In the genomic region with DNA sequence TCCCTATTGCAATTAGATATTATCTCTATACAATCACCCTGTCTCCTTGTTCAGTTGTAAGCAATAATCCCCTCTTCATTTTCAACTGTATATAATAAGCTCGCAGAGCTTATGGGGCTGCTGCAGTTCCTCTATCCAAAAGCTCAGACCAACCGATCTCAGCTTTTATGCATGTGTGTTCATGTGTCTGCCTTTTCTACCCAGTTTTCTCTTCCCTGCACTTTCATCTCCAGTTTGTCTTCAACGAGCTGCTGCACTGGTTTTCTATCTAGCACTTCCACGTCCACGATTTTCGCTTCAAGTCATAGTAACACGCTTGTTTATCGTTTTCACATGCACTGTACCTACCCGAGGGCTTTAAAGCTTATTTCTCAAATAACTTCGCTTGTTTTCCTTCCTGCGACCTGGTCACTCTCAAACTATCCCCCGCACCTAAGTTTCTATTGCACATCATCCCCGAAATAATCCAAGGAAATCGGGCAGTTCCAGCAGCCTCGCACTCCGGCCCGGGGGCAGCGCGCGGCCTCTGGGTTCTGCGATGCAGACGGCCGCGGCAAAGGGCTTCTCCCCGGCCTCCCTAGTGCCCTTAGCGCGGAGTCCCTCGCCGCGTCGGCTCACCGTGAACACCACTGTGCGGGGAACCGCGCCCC, we compare ENCODE assay signal across 7 mouse cellular contexts. TPM values are rescaled to one million over a fixed set of nuclear protein-coding genes. Genes with fewer than 3 reads are reported as not detected.
DNase-seq lines count a peak whose midpoint lies in the region; ATAC-seq and TF ChIP-seq lines count a peak whose summit lies in the region.

No protein-coding gene starts in this region.

- peak overlapping the region; percentile 84 for H3K9ac ChIP-seq in lung, postnatal 0 days (replicated peaks; ENCODE audit: low read depth)
- H3K9ac ChIP-seq in embryonic facial prominence, embryonic 14.5 days (ENCODE audit: low read depth, low read length) = peak overlapping the region; percentile 80
- peak overlapping the region; percentile 89 for H3K9ac ChIP-seq in limb, embryonic 13.5 days
- peak overlapping the region; percentile 77 for H3K9ac ChIP-seq in stomach, embryonic 14.5 days (replicated peaks; ENCODE audit: low read depth, low read length)

- H3K4me2 ChIP-seq in lung, postnatal 0 days (replicated peaks; ENCODE audit: low read depth, low read length) = peak overlapping the region; percentile 68
- peak overlapping the region; percentile 77 for H3K4me2 ChIP-seq in embryonic facial prominence, embryonic 14.5 days (ENCODE audit: low read depth, low read length)
- peak overlapping the region; percentile 91 for H3K4me2 ChIP-seq in limb, embryonic 13.5 days (replicated peaks)
- H3K4me2 ChIP-seq in stomach, embryonic 14.5 days (replicated peaks; ENCODE audit: low read depth, low read length) = peak overlapping the region; percentile 54

- whole genome bisulfite sequencing in lung, postnatal 0 days = 1% methylated on average over 35 of the region's 35 CpGs
- WGBS in embryonic facial prominence, embryonic 14.5 days = under 1% methylated on average over 35 of the region's 35 CpGs
- WGBS in limb, embryonic 13.5 days = 2% methylated on average over 35 of the region's 35 CpGs
- WGBS in stomach, embryonic 14.5 days = 1% methylated on average over 35 of the region's 35 CpGs

- peaks cover 9% of the 10 kb centered on the region; the same call in 1 of the 2 replicates for H3K36me3 ChIP-seq in lung, postnatal 0 days (ENCODE audit: insufficient read depth, low read length)
- peaks cover 33% of the 10 kb centered on the region for H3K36me3 ChIP-seq in embryonic facial prominence, embryonic 14.5 days (ENCODE audit: control insufficient read depth, insufficient read depth, low read length)
- peaks cover 31% of the 10 kb centered on the region for H3K36me3 ChIP-seq in limb, embryonic 13.5 days
- peaks cover 21% of the 10 kb centered on the region for H3K36me3 ChIP-seq in stomach, embryonic 14.5 days (ENCODE audit: control insufficient read depth, insufficient read depth, low read length)

- peak overlapping the region; percentile 82 for H3K4me3 ChIP-seq in lung, postnatal 0 days (ENCODE audit: low read depth, low read length)
- H3K4me3 ChIP-seq in embryonic facial prominence, embryonic 14.5 days (ENCODE audit: low read depth, low read length) = peak overlapping the region; percentile 92
- peak overlapping the region; percentile 85 for H3K4me3 ChIP-seq in limb, embryonic 13.5 days
- peak overlapping the region; percentile 84 for H3K4me3 ChIP-seq in stomach, embryonic 14.5 days (ENCODE audit: low read depth, low read length)

- H3K27me3 ChIP-seq in lung, postnatal 0 days (replicated peaks; ENCODE audit: insufficient read depth, low read length) = no peaks in the 10 kb centered on the region
- no peaks in the 10 kb centered on the region for H3K27me3 ChIP-seq in embryonic facial prominence, embryonic 14.5 days (replicated peaks; ENCODE audit: control insufficient read depth, insufficient read depth, low read length)
- no peaks in the 10 kb centered on the region for H3K27me3 ChIP-seq in limb, embryonic 13.5 days
- H3K27me3 ChIP-seq in stomach, embryonic 14.5 days (ENCODE audit: control insufficient read depth, insufficient read depth, low read length) = no peaks in the 10 kb centered on the region

- no peak for ATAC-seq in lung, postnatal 0 days
- no peak for ATAC-seq in embryonic facial prominence, embryonic 14.5 days (ENCODE audit: low read depth)
- ATAC-seq in limb, embryonic 13.5 days (ENCODE audit: low FRiP score, low read depth) = no peak
- no peak for ATAC-seq in stomach, embryonic 14.5 days (ENCODE audit: insufficient number of reproducible peaks, insufficient read depth, low FRiP score, low read depth)

- DNase-seq in lung, postnatal 0 days (ENCODE audit: low spot score) = no peak
- no peak for DNase-seq in lung, postnatal 25 days (ENCODE audit: low spot score)
- peak; percentile 8 for DNase-seq in embryonic facial prominence, embryonic 14.5 days (ENCODE audit: low spot score)
- no peak for DNase-seq in left cerebral cortex, postnatal 10 days (ENCODE audit: extremely low spot score in 1 of 2, low spot score in 2 of 2)
- DNase-seq in gastrocnemius, adult 18-20 months (ENCODE audit: low spot score) = no peak

- no peaks in the 10 kb centered on the region for H3K9me3 ChIP-seq in lung, postnatal 0 days (ENCODE audit: low read length)
- no peaks in the 10 kb centered on the region for H3K9me3 ChIP-seq in embryonic facial prominence, embryonic 14.5 days (ENCODE audit: control insufficient read depth, low read length)
- H3K9me3 ChIP-seq in limb, embryonic 13.5 days = no peaks in the 10 kb centered on the region
- H3K9me3 ChIP-seq in stomach, embryonic 14.5 days (ENCODE audit: control insufficient read depth, low read depth, low read length) = no peaks in the 10 kb centered on the region

- H3K27ac ChIP-seq in lung, postnatal 0 days (ENCODE audit: low read length) = peak overlapping the region; percentile 47
- H3K27ac ChIP-seq in embryonic facial prominence, embryonic 14.5 days (replicated peaks; ENCODE audit: low read depth, low read length) = peak overlapping the region; percentile 72
- H3K27ac ChIP-seq in limb, embryonic 13.5 days = 0 out of 2 replicates have a peak overlapping the region, but pooled peaks have one; percentile 44
- H3K27ac ChIP-seq in stomach, embryonic 14.5 days (ENCODE audit: low read length) = no peak overlapping the region

- no peak for TF ChIP-seq EP300 in lung, postnatal 0 days (IDR thresholded peaks at IDR 0.05)

- H3K4me1 ChIP-seq in lung, postnatal 0 days (ENCODE audit: insufficient read depth, low read depth, low read length) = peaks cover 4% of the 10 kb centered on the region; the same call in 1 of the 2 replicates
- peaks cover 6% of the 10 kb centered on the region for H3K4me1 ChIP-seq in embryonic facial prominence, embryonic 14.5 days (ENCODE audit: control insufficient read depth, insufficient read depth, low read length)
- peaks cover 19% of the 10 kb centered on the region for H3K4me1 ChIP-seq in limb, embryonic 13.5 days
- peaks cover 7% of the 10 kb centered on the region; the same call in 1 of the 2 replicates for H3K4me1 ChIP-seq in stomach, embryonic 14.5 days (ENCODE audit: control insufficient read depth, insufficient read depth, low read length)

- intact Hi-C loops in left cerebral cortex, postnatal 10 days (cut with DNase I) = no loop called here

- no peak for TF ChIP-seq CTCF in lung, postnatal 0 days (IDR thresholded peaks at IDR 0.05)

RNA-seq across cellular contexts. Expression of gene Gdap2, which starts 0.4 kb away (rescaled TPM):
- polyA plus RNA-seq in lung, postnatal 0 days (2015; fragmentation: Nextera tagmentation; extraction: Ambion mirVana) = 21.3 and 22.8 TPM in 2 replicates
- polyA plus RNA-seq in embryonic facial prominence, embryonic 14.5 days (2014; fragmentation: Nextera tagmentation; extraction: Ambion mirVana) = 33.1 and 37.5 TPM in 2 replicates
- 30.5 and 32.1 TPM in 2 replicates for polyA plus RNA-seq in limb, embryonic 13.5 days (2015; fragmentation: Nextera tagmentation; extraction: Ambion mirVana)
- 26.3 and 28.2 TPM in 2 replicates for polyA plus RNA-seq in stomach, embryonic 14.5 days (2014; fragmentation: Nextera tagmentation; extraction: Ambion mirVana)
- total RNA-seq in left cerebral cortex, postnatal 10 days (2021) = 10 to 100 TPM; 29.1 to 33.3 TPM
- 1 to 10 TPM; 5.9 TPM for total RNA-seq in gastrocnemius, adult 18-20 months (2021)

RNA-seq across cellular contexts. Expression of gene Wdr3, which starts 0.4 kb away (rescaled TPM):
- 17.7 and 18.8 TPM in 2 replicates for polyA plus RNA-seq in lung, postnatal 0 days (2015; fragmentation: Nextera tagmentation; extraction: Ambion mirVana)
- 37.2 and 43.5 TPM in 2 replicates for polyA plus RNA-seq in embryonic facial prominence, embryonic 14.5 days (2014; fragmentation: Nextera tagmentation; extraction: Ambion mirVana)
- 42.4 and 44.5 TPM in 2 replicates for polyA plus RNA-seq in limb, embryonic 13.5 days (2015; fragmentation: Nextera tagmentation; extraction: Ambion mirVana)
- 34.9 and 36.3 TPM in 2 replicates for polyA plus RNA-seq in stomach, embryonic 14.5 days (2014; fragmentation: Nextera tagmentation; extraction: Ambion mirVana)
- total RNA-seq in left cerebral cortex, postnatal 10 days (2021) = 10 to 100 TPM; 21.6 to 23.1 TPM
- total RNA-seq in gastrocnemius, adult 18-20 months (2021) = 1 to 10 TPM; 8.4 to 9.8 TPM
